Mouse (Mus musculus) CH12.LX (cell line): ENCODE data around the gene Psmd9. TPM values are rescaled to one million over a fixed set of nuclear protein-coding genes. Genes with fewer than 3 reads are reported as not detected.

ENCODE experiments used
- DNase-seq: peaks from one replicate; pipeline ENCODE4 v3.0.0-alpha.2; 2013; ENCODE audit errors: extremely low read depth
- H3K27ac ChIP-seq: 2 replicates; pipeline ENCODE4 v1.5.1; 2012; ENCODE audit warnings: low read depth, mild to moderate bottlenecking, control low read depth, moderate library complexity; ENCODE audit not compliant: insufficient read depth
- H3K27me3 ChIP-seq: replicated peaks from 2 replicates; pipeline ENCODE3; 2012; ENCODE audit warnings: inconsistent platforms
- H3K36me3 ChIP-seq, 2 experiments: replicated peaks in 1 of 2; 2 replicates each; pipeline versions ENCODE3 to v1.6.1; 2012; ENCODE audit warnings: inconsistent platforms in 1 of 2, low read length in 1 of 2, mild to moderate bottlenecking in 1 of 2, mixed read lengths in 1 of 2, moderate library complexity in 1 of 2; ENCODE audit not compliant: control insufficient read depth in 1 of 2, insufficient read depth in 1 of 2
- H3K4me1 ChIP-seq, 2 experiments: 2 replicates each; pipeline ENCODE4 v1.6.1; 2012; ENCODE audit warnings: inconsistent platforms in 1 of 2, moderate library complexity in 1 of 2; ENCODE audit not compliant: insufficient read depth in 2 of 2, control insufficient read depth in 1 of 2
- H3K4me2 ChIP-seq: 2 replicates; pipeline ENCODE4 v1.6.1; 2012; ENCODE audit warnings: low read depth, mild to moderate bottlenecking, control low read depth; ENCODE audit not compliant: poor library complexity, insufficient read depth, severe bottlenecking
- H3K4me3 ChIP-seq, 3 experiments: fragments of 150-350 bp in 1 of 3; sonication (generic) in 1 of 3; replicated peaks in 1 of 3; 2 replicates each; pipeline versions ENCODE3 to v1.5.1; 2011 to 2012; ENCODE audit warnings: low read depth in 2 of 3, low read length in 2 of 3, mild to moderate bottlenecking in 2 of 3, moderate library complexity in 2 of 3, control low read depth in 1 of 3, improper control_type of control experiment in 1 of 3, inconsistent platforms in 1 of 3, mixed read lengths in 1 of 3; ENCODE audit not compliant: poor library complexity in 1 of 3
- H3K79me2 ChIP-seq: replicated peaks from 2 replicates; pipeline ENCODE4 v1.6.1; 2012; ENCODE audit warnings: mild to moderate bottlenecking, moderate library complexity; ENCODE audit not compliant: control insufficient read depth, poor library complexity, insufficient read depth, severe bottlenecking; ENCODE audit errors: extremely low read depth
- H3K9ac ChIP-seq: 2 replicates; pipeline ENCODE4 v1.6.1; 2012; ENCODE audit warnings: low read depth, mild to moderate bottlenecking, control low read depth, moderate library complexity; ENCODE audit not compliant: insufficient read depth
- H3K9me3 ChIP-seq: replicated peaks from 2 replicates; pipeline ENCODE3; 2012; ENCODE audit warnings: low read length, inconsistent platforms, mixed read lengths
- ELF1 ChIP-seq: IDR thresholded peaks from 2 replicates; pipeline ENCODE4 v1.6.1; 2014; ENCODE audit warnings: low read depth, mild to moderate bottlenecking, inconsistent platforms, low read length, improper control_type of control experiment
- ETS1 ChIP-seq: conservative IDR thresholded peaks from 2 replicates; pipeline ENCODE4 v1.6.1; 2012; ENCODE audit warnings: low read depth, mild to moderate bottlenecking, inconsistent platforms, low read length, improper control_type of control experiment, moderate library complexity
- IRF4 ChIP-seq: IDR thresholded peaks from 2 replicates; pipeline ENCODE4 v1.6.1; 2014; ENCODE audit warnings: low read depth, mild to moderate bottlenecking, inconsistent platforms, low read length, improper control_type of control experiment
- JUN ChIP-seq: IDR thresholded peaks from 2 replicates; pipeline ENCODE4 v1.6.1; 2011; ENCODE audit warnings: low read depth, mild to moderate bottlenecking, low read length, improper control_type of control experiment, moderate library complexity; ENCODE audit not compliant: insufficient read depth
- KAT2A ChIP-seq: IDR thresholded peaks from 2 replicates; pipeline ENCODE4 v1.6.1; 2012; ENCODE audit warnings: low read length, improper control_type of control experiment, inconsistent platforms; ENCODE audit not compliant: insufficient replicate concordance
- MEF2A ChIP-seq: IDR thresholded peaks from 2 replicates; pipeline ENCODE4 v1.6.1; 2014; ENCODE audit warnings: low read depth, mild to moderate bottlenecking, inconsistent platforms, low read length, improper control_type of control experiment, borderline replicate concordance
- MXI1 ChIP-seq: IDR thresholded peaks from 2 replicates; pipeline ENCODE4 v1.6.1; 2011; ENCODE audit warnings: mild to moderate bottlenecking, low read depth, low read length, improper control_type of control experiment
- NELFE ChIP-seq: IDR thresholded peaks from 2 replicates; pipeline ENCODE4 v1.6.1; 2011; ENCODE audit warnings: low read depth, low read length, improper control_type of control experiment
- PAX5 ChIP-seq: IDR thresholded peaks from 2 replicates; pipeline ENCODE4 v1.6.1; 2012; ENCODE audit warnings: low read length, inconsistent platforms, mixed read lengths
- RCOR1 ChIP-seq: conservative IDR thresholded peaks from 2 replicates; pipeline ENCODE4 v1.6.1; 2012; ENCODE audit warnings: low read depth, mild to moderate bottlenecking, inconsistent platforms, low read length, improper control_type of control experiment
- ZMIZ1 ChIP-seq: IDR thresholded peaks from 2 replicates; pipeline ENCODE4 v1.6.1; 2012; ENCODE audit warnings: low read depth, mild to moderate bottlenecking, inconsistent platforms, low read length, improper control_type of control experiment
- ZNF384 ChIP-seq: IDR thresholded peaks from 2 replicates; pipeline ENCODE4 v1.6.1; 2012; ENCODE audit warnings: low read depth, low read length, improper control_type of control experiment, inconsistent platforms
- dilution Hi-C: fragments of 300-500 bp; cut with MboI; formaldehyde crosslinking; loops from 2 replicates; pipeline ENCODE4 v1.14.3; 2020; ENCODE audit warnings: low sequenced_read_pairs; ENCODE audit not compliant: extremely low pct_unique_long_range_greater_than_20kb, extremely low pct_ligation_motif_present
- in situ Hi-C: fragments of 300-500 bp; cut with MboI; formaldehyde crosslinking; loops from 3 replicates; pipeline ENCODE4 v1.14.3; 2019; ENCODE audit warnings: low sequenced_read_pairs, low pct_ligation_motif_present, low pct_unique_long_range_greater_than_20kb, mixed read lengths
- polyA plus RNA-seq: library from polyadenylated mRNA; unstranded; fragments of >175 nt; gene quantifications from 2 replicates; pipeline ENCODE4 v1.2.1, GENCODE M21; 2012; ENCODE audit warnings: low read depth; ENCODE audit not compliant: insufficient read length
- total RNA-seq, 2 experiments: library from RNA; depleted of rRNA; stranded (reverse); fragments of 300-350 nt in 1 of 2; fragments of >200 nt in 1 of 2; gene quantifications; 2 replicates each; pipeline ENCODE4 v1.2.3; 2012 to 2014

Gene Psmd9
- total and polyA plus RNA-seq, 3 experiments = 30.8 to 38.0 (median 35.5) TPM

DNA sequence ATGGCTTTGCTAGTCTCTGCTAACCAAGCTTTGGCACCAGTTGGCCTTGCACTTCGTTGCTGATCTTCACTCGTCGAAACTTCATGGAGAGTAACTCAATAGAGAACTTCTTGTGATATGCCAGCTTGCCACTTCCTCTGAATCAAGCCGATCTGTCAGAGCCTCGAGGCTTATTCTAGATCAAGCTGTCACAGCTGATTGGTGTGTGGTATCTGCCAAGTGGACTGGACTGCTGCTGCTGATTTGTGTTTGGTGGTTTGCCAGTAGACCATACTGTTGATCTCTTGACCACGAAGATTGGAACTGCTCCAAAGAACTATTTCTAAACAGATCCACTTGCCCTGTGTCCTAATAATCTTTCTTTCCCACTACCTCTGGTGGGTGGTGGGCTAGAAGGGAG is 22.2 kb downstream of the Psmd9 start:
- Histone ChIP-seq H3K79me2 (no peaks in the 10 kb centered on the region), H3K9me3 (no peaks in the 10 kb centered on the region), H3K4me3 (no peak overlapping the region), H3K27ac (no peak overlapping the region), H3K36me3 (no peaks in the 10 kb centered on the region), H3K27me3 (peaks cover 12% of the 10 kb centered on the region), H3K4me1 (no peaks in the 10 kb centered on the region; a peak in 1 of 4 replicates), H3K9ac (no peak overlapping the region), H3K4me2 (no peak overlapping the region)
- no peak for DNase-seq
- in situ Hi-C loops = loop anchor here (5.0 kb wide), 1 partner anchor 36 kb away; no protein-coding TSS in a partner anchor
- TF ChIP-seq IRF4 (no peak), MEF2A (no peak), PAX5 (no peak), KAT2A (no peak), NELFE (no peak), ETS1 (no peak)
- dilution Hi-C loops = no loop called here

DNA sequence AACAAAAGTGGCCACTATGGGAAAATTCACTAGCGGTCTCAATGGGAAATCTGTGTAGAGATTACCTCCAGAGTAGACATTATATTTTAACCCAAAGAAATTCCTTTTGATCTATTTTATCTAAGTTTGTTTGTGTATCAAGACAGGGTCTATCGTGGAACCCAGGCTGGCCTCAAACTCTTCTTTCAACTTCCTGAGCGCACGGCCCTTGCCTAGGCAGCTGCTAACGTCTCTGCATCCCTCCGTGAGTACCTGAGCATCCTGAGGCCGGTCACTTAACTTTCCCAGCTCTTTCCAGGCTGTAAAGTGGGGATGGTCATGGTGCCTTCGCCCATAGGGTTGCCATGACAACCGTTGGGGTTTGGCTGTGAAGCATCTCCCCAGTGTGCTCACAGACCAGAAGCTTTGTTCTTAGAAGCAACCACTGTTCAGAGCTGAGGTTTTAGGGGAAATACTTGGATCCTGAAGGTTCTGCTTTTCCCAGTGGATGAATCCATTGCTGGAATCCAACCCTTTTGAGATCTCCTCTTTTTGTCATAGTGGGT is 23.5 kb downstream of the Psmd9 start:
- no peak overlapping the region for H3K9ac ChIP-seq

DNA sequence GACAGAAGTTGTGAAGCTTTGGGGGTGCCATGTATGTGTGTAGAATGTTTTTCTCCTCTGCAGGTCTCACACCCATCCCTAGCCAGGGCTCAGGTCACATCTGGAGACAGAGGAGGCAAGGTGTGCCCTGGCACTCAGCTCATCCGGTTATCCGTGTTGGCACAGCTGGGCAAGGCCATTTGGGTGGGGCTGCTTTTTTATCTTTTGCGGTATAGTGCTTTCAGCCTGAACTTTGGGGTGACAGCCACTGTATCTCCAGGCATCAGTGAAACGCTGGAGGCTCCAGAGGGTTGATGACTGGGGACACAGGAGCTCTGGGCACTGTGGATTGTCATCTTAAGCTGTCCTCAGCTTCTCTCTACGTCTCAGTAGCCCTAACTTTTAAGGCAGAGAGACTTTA is 24.2 kb downstream of the Psmd9 start:
- no peak for DNase-seq
- H3K4me2 ChIP-seq = no peak overlapping the region
- no peaks in the 10 kb centered on the region for H3K79me2 ChIP-seq
- H3K4me1 ChIP-seq = no peaks in the 10 kb centered on the region; a peak in 1 of 4 replicates
- TF ChIP-seq ELF1 (no peak), JUN (no peak), MXI1 (no peak), ZMIZ1 (no peak)
- peaks cover 17% of the 10 kb centered on the region for H3K27me3 ChIP-seq
- no peaks in the 10 kb centered on the region for H3K36me3 ChIP-seq
- dilution Hi-C loops (no loop called here), in situ Hi-C loops (loop anchor here (5.0 kb wide), 1 partner anchor 34 kb away; no protein-coding TSS in a partner anchor)
- no peak overlapping the region for H3K9ac ChIP-seq
- H3K9me3 ChIP-seq = no peaks in the 10 kb centered on the region
- no peak overlapping the region for H3K4me3 ChIP-seq
- H3K27ac ChIP-seq = no peak overlapping the region

More for the DNA sequence above, 23.5 kb downstream of the Psmd9 start:
- H3K27ac ChIP-seq = no peak overlapping the region
- no peaks in the 10 kb centered on the region; a peak in 1 of 4 replicates for H3K4me1 ChIP-seq
- H3K4me3 ChIP-seq = no peak overlapping the region
- dilution Hi-C loops (no loop called here), in situ Hi-C loops (loop anchor here (5.0 kb wide), 1 partner anchor 35 kb away; no protein-coding TSS in a partner anchor)
- TF ChIP-seq MXI1 (no peak), NELFE (no peak), ZNF384 (no peak), RCOR1 (no peak)
- H3K4me2 ChIP-seq = no peak overlapping the region
- H3K9me3 ChIP-seq = no peaks in the 10 kb centered on the region
- no peaks in the 10 kb centered on the region for H3K36me3 ChIP-seq
- H3K27me3 ChIP-seq = peaks cover 17% of the 10 kb centered on the region
- H3K79me2 ChIP-seq = no peaks in the 10 kb centered on the region
- DNase-seq = no peak
